Mouse (Mus musculus) heart, postnatal 0 days (tissue): Measurements from ENCODE around the gene 1700049E17Rik2. TPM values are rescaled to one million over a fixed set of nuclear protein-coding genes. Genes with fewer than 3 reads are reported as not detected.

Experiments used
- polyA plus RNA-seq: library from polyadenylated mRNA; unstranded; fragments of >200 nt; fragmentation: Nextera tagmentation; extraction: Ambion mirVana; gene quantifications from 2 replicates; pipeline ENCODE4 v1.2.1, GENCODE M21; 2015
- total RNA-seq: library from RNA; depleted of rRNA; stranded (reverse); fragments of >200 nt; gene quantifications from 2 replicates; pipeline ENCODE4 v1.2.3, GENCODE M21; 2014; ENCODE audit warnings: low replicate concordance; rRNA removed

Gene 1700049E17Rik2
- total and polyA plus RNA-seq, 2 experiments from 2014 or later = not detected

Other genes starting within 250 kb of the 1700049E17Rik2 start
- gene Gm5798, start 224.6 kb upstream of the 1700049E17Rik2 start, total RNA-seq = not detected in 2 replicates
- not detected in 2 replicates for gene Gm5798, start 224.6 kb upstream of the 1700049E17Rik2 start, polyA plus RNA-seq
- gene Gm7945, start 186.8 kb upstream of the 1700049E17Rik2 start, total RNA-seq = not detected in 2 replicates
- not detected in 2 replicates for gene Gm7945, start 186.8 kb upstream of the 1700049E17Rik2 start, polyA plus RNA-seq
- gene Gm6482, start 164.9 kb upstream of the 1700049E17Rik2 start, total RNA-seq = not detected in 2 replicates
- not detected in 2 replicates for gene Gm6482, start 164.9 kb upstream of the 1700049E17Rik2 start, polyA plus RNA-seq
- not detected in 2 replicates for gene Gm7954, start 119.7 kb upstream of the 1700049E17Rik2 start, total RNA-seq
- not detected in 2 replicates for gene Gm7954, start 119.7 kb upstream of the 1700049E17Rik2 start, polyA plus RNA-seq
- gene Gm3486, start 83.7 kb upstream of the 1700049E17Rik2 start, total RNA-seq = not detected in 2 replicates
- not detected in 2 replicates for gene Gm3486, start 83.7 kb upstream of the 1700049E17Rik2 start, polyA plus RNA-seq
- gene Gm7970, start 17.6 kb upstream of the 1700049E17Rik2 start, total RNA-seq = not detected in 2 replicates
- not detected in 2 replicates for gene Gm7970, start 17.6 kb upstream of the 1700049E17Rik2 start, polyA plus RNA-seq
- gene Gm3072, start 51.4 kb downstream of the 1700049E17Rik2 start, total RNA-seq = not detected in 2 replicates
- not detected in 2 replicates for gene Gm3072, start 51.4 kb downstream of the 1700049E17Rik2 start, polyA plus RNA-seq
- not detected in 2 replicates for gene Gm3676, start 73.3 kb downstream of the 1700049E17Rik2 start, total RNA-seq
- gene Gm3676, start 73.3 kb downstream of the 1700049E17Rik2 start, polyA plus RNA-seq = not detected in 2 replicates
- not detected in 2 replicates for gene Gm8068, start 128.7 kb downstream of the 1700049E17Rik2 start, total RNA-seq
- not detected in 2 replicates for gene Gm8068, start 128.7 kb downstream of the 1700049E17Rik2 start, polyA plus RNA-seq
- not detected in 2 replicates for gene Gm7929, start 177.4 kb downstream of the 1700049E17Rik2 start, total RNA-seq
- gene Gm7929, start 177.4 kb downstream of the 1700049E17Rik2 start, polyA plus RNA-seq = not detected in 2 replicates
- gene Gm47189, start 199.2 kb downstream of the 1700049E17Rik2 start, total RNA-seq = not detected in 2 replicates
- not detected in 2 replicates for gene Gm47189, start 199.2 kb downstream of the 1700049E17Rik2 start, polyA plus RNA-seq